In the genomic region with DNA sequence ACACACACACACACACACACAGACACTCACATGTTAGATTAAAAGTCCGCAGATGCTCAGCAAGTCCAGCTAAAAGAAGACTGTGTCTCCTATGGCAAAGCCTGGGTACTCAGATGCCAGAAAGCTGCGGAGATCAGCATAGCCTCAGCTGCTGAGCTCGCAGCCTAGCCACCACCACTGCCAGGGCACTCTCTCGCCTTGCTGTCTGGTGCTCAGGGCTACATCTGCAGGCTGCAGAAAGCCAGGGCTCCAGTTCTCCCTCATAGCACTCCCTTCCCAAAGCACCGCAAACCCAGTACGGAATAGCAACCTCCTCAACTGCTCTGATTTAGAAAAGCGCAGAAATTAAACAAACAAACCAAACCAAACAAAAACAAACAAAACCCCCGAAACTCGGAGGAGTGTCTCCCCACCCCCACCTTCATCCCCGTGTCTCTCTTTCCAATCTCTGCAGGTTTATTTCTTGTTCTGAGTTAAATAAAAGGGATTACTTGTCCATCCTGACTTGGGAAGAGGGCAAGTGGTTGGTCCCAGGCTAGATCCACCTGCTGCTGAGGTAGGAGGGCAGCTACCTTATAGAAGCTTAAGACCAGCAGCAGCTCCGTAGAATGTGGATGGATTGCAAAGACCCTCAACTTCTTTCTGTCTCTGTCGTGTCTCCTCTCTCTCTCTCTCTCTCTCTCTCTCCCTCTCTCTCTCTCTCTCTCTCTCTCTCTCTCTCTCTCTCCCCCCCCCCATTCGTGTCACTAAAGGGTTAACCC, we compare ENCODE assay signal across 9 mouse cellular contexts. TPM values are rescaled to one million over a fixed set of nuclear protein-coding genes. Genes with fewer than 3 reads are reported as not detected.
DNase-seq lines count a peak whose midpoint lies in the region; ATAC-seq lines count a peak whose summit lies in the region.
"Had no signal": no experiment of that assay in that cellular context is flagged by ENCODE, and none has a peak within 500 bp of the region (broad histone marks: within the 10 kb centered on the region; RNA-seq: fewer than 3 reads in every experiment).

No protein-coding gene starts in this region.

- H3K27me3 ChIP-seq in lung, embryonic 15.5 days, result peaks cover 9% of the 10 kb centered on the region; the same call in 1 of the 2 replicates
- H3K27me3 ChIP-seq in limb, embryonic 12.5 days, result peaks cover 34% of the 10 kb centered on the region
- peaks cover 12% of the 10 kb centered on the region for H3K27me3 ChIP-seq in stomach, embryonic 16.5 days (ENCODE audit: control insufficient read depth, insufficient read depth, low read length)

- H3K4me2 ChIP-seq in lung, embryonic 15.5 days, result peak overlapping the region; percentile 62
- peak overlapping the region; percentile 57 for H3K4me2 ChIP-seq in limb, embryonic 12.5 days
- peak overlapping the region; percentile 56 for H3K4me2 ChIP-seq in stomach, embryonic 16.5 days (ENCODE audit: low read depth, low read length)

- WGBS in lung, embryonic 15.5 days, result 11% methylated on average over 12 of the region's 13 CpGs
- 23% methylated on average over 13 of the region's 13 CpGs for WGBS in limb, embryonic 12.5 days
- WGBS in stomach, embryonic 16.5 days, result 17% methylated on average over 13 of the region's 13 CpGs

- peak; percentile 16 to 28 for DNase-seq in cerebellum, postnatal 10 days
- DNase-seq in cerebellum, adult 9-11 months, result no peak
- DNase-seq in lung, adult 18-20 months, result no peak
- no peak for DNase-seq in right cerebral cortex, postnatal 36 days (ENCODE audit: low spot score in 2 of 2)
- DNase-seq in spleen, adult 18-20 months, result no peak
- DNase-seq: B cell, adult 2 months had no signal

- no peaks in the 10 kb centered on the region for H3K36me3 ChIP-seq in lung, embryonic 15.5 days
- no peaks in the 10 kb centered on the region for H3K36me3 ChIP-seq in limb, embryonic 12.5 days
- H3K36me3 ChIP-seq in stomach, embryonic 16.5 days (ENCODE audit: control insufficient read depth, insufficient read depth, low read length), result no peaks in the 10 kb centered on the region

- no peak overlapping the region for H3K27ac ChIP-seq in lung, embryonic 15.5 days
- no peak overlapping the region for H3K27ac ChIP-seq in limb, embryonic 12.5 days
- H3K27ac ChIP-seq in stomach, embryonic 16.5 days (ENCODE audit: low read length), result no peak overlapping the region

- H3K9ac ChIP-seq in lung, embryonic 15.5 days, result no peak overlapping the region
- no peak overlapping the region for H3K9ac ChIP-seq in limb, embryonic 12.5 days (replicated peaks)
- H3K9ac ChIP-seq in stomach, embryonic 16.5 days (ENCODE audit: low read length), result no peak overlapping the region

- no peaks in the 10 kb centered on the region for H3K9me3 ChIP-seq in lung, embryonic 15.5 days
- H3K9me3 ChIP-seq in limb, embryonic 12.5 days, result no peaks in the 10 kb centered on the region
- H3K9me3 ChIP-seq in stomach, embryonic 16.5 days (replicated peaks; ENCODE audit: control insufficient read depth, low read length), result no peaks in the 10 kb centered on the region

- ATAC-seq in lung, embryonic 15.5 days (ENCODE audit: borderline replicate concordance, extremely low read depth, low FRiP score, low TSS enrichment), result no peak
- no peak for ATAC-seq in limb, embryonic 12.5 days (ENCODE audit: insufficient number of reproducible peaks, insufficient read depth, low FRiP score, low TSS enrichment, low read depth)
- ATAC-seq in stomach, embryonic 16.5 days (ENCODE audit: insufficient read depth, low FRiP score), result no peak

- H3K4me1 ChIP-seq in lung, embryonic 15.5 days, result no peaks in the 10 kb centered on the region; the same call in 1 of the 2 replicates
- H3K4me1 ChIP-seq in limb, embryonic 12.5 days (replicated peaks), result peaks cover 3% of the 10 kb centered on the region; the same call in 1 of the 2 replicates
- H3K4me1 ChIP-seq in stomach, embryonic 16.5 days (ENCODE audit: control insufficient read depth, insufficient read depth, low read length), result no peaks in the 10 kb centered on the region

- peak overlapping the region; percentile 38; the same call in 1 of the 2 replicates for H3K4me3 ChIP-seq in lung, embryonic 15.5 days
- H3K4me3 ChIP-seq in limb, embryonic 12.5 days (replicated peaks), result peak overlapping the region; percentile 37
- H3K4me3 ChIP-seq in stomach, embryonic 16.5 days (replicated peaks; ENCODE audit: low read length), result peak overlapping the region; percentile 35

RNA-seq across cellular contexts. Expression of gene Dgkk, which starts 1.4 kb away (rescaled TPM):
- 0.48 and 0.56 TPM in 2 replicates for polyA plus RNA-seq in lung, embryonic 15.5 days (2015; fragmentation: Nextera tagmentation; extraction: Ambion mirVana)
- polyA plus RNA-seq in limb, embryonic 12.5 days (2016; fragmentation: Nextera tagmentation; extraction: Ambion mirVana), result 0.54 TPM in 2 replicates
- 0.05 and 0.06 TPM in 2 replicates for polyA plus RNA-seq in stomach, embryonic 16.5 days (2015; fragmentation: Nextera tagmentation; extraction: Ambion mirVana)

Comparison
In these comparisons a context has a peak if more than half of its experiments do, and no peak if none do; other contexts are left out.
1. DNase-seq: peak in cerebellum, postnatal 10 days (2 of 2); none in cerebellum, adult 9-11 months (single experiment), lung, adult 18-20 months (0 of 2), right cerebral cortex, postnatal 36 days (0 of 2) and spleen, adult 18-20 months (0 of 2).
2. Peak in every context shown above with its lines, with median percentiles within 50 percentile points of each other: H3K4me2 ChIP-seq and H3K4me3 ChIP-seq.